Mouse (Mus musculus): ENCODE results near the gene Alcam. TPM values are rescaled to one million over a fixed set of nuclear protein-coding genes. Genes with fewer than 3 reads are reported as not detected.

The Alcam gene
- total RNA-seq, 2 experiments from 2014 or later, result 0.31 to 0.59 TPM

DNA sequence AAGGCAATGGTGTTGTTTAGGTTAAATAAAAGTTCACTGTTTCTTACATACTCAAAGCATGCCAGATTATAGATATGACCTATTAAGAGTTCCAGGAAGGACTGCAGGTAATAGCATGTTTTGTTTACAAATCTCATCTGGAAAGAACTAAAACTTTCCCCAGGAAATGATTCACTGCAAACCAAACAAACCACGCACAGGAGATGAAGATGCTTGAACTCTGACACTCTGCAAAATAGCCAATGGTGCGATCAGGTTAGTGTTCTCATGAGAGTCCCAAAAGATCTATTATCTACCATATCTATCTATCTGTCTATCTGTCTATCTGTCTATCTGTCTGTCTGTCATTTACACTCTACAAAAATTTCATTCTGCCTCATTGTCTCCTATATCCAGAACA is 124.5 kb downstream of the Alcam start:
- intact Hi-C loops (cut with DNase I), result no loop called here
- Histone ChIP-seq H3K27ac (no peak overlapping the region), H3K4me3 (no peak overlapping the region)
- TF ChIP-seq CTCF (IDR thresholded peaks at IDR 0.05), result no peak
- DNase-seq, result no peak

GRCm38 (mm10) chr16:52319229-52319628 is 134.6 kb downstream of the Alcam start:
- no peak overlapping the region for H3K27ac ChIP-seq
- intact Hi-C loops (cut with DNase I), result no loop called here
- TF ChIP-seq CTCF (IDR thresholded peaks at IDR 0.05), result no peak
- H3K4me3 ChIP-seq, result no peak overlapping the region
- DNase-seq, result no peak

DNA sequence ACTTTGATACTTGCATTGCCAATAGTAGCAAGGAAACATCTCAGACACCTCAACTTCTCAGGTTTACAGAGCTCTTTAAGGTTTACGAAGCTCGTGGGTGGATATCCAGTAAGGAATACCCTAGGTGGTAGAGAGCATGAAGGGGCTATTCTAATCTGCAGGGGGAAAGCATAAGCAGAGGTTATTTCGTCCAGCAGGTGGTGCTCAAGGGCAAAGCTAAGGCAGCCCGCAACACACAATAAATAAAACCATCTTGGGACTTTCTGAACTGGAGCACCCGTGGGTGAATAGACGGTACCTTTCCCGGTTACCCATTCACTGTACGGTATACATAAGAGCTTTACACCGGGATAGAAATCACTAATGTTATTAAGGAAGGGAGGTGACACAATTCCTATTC is 142.8 kb downstream of the Alcam start:
- TF ChIP-seq CTCF (IDR thresholded peaks at IDR 0.05), result peak; percentile 81
- peak; percentile 41 for DNase-seq
- intact Hi-C loops (cut with DNase I), result loop anchor here (5.0 kb wide), 1 partner anchor 956 kb away; no protein-coding TSS in a partner anchor
- no peak overlapping the region for H3K4me3 ChIP-seq
- H3K27ac ChIP-seq, result no peak overlapping the region

DNA sequence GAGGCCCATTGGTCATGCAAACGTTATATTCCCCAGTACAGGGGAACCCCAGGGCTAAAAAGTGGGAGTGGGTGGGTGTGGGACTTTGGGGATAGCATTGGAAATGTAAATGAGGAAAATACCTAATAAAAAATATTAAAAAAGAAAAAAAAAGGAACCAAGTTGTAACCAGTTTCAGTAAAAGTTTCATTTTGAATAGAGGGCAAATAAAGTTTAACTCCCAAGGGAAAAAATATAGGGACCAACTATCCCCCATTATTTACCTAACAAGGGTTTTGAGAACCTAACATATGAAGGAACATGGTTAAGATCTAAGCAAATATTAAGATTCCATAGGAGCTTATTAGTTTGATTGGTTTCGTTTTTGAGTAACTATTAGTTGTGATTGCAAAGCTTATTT is 146.9 kb downstream of the Alcam start:
- intact Hi-C loops (cut with DNase I), result no loop called here
- DNase-seq, result no peak
- H3K27ac ChIP-seq, result no peak overlapping the region
- no peak for TF ChIP-seq CTCF (IDR thresholded peaks at IDR 0.05)
- H3K4me3 ChIP-seq, result no peak overlapping the region

- no peak for TF ChIP-seq CTCF (IDR thresholded peaks at IDR 0.05)
- DNase-seq, result no peak
- no peak overlapping the region for H3K27ac ChIP-seq
- H3K4me3 ChIP-seq, result no peak overlapping the region
- intact Hi-C loops (cut with DNase I), result no loop called here
These were observed 150.4 kb downstream of the Alcam start for GRCm38 (mm10) chr16:52303532-52303902.

- Histone ChIP-seq H3K27ac (no peak overlapping the region), H3K4me3 (no peak overlapping the region)
- no peak for DNase-seq
- intact Hi-C loops (cut with DNase I), result no loop called here
- no peak for TF ChIP-seq CTCF (IDR thresholded peaks at IDR 0.05)
These were observed 150.9 kb downstream of the Alcam start for GRCm38 (mm10) chr16:52302790-52303531.

DNA sequence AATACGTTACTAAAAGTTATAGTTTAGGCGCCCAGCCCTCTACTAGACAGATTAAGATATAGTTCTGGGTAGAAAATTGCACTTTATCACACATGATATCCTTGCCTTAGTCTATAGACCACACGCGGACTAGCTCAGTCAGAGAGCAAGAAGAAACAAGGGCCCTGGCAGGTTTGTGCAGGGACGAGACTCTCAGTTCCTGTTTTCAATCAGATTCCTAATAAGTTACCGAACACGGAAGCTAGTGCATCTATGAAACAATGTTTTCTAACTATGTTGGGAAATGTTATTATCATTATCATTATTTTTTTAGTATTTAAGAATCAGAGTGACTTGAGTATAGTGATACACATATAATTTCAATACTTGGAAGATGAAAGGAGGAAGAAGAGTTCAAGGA is 152.1 kb downstream of the Alcam start:
- Histone ChIP-seq H3K27ac (no peak overlapping the region), H3K4me3 (no peak overlapping the region)
- no peak for TF ChIP-seq CTCF (IDR thresholded peaks at IDR 0.05)
- DNase-seq, result no peak
- intact Hi-C loops (cut with DNase I), result no loop called here

- no peak overlapping the region for H3K27ac ChIP-seq
- no peak overlapping the region for H3K4me3 ChIP-seq
- intact Hi-C loops (cut with DNase I), result no loop called here
- DNase-seq, result no peak
- no peak for TF ChIP-seq CTCF (IDR thresholded peaks at IDR 0.05)
These were observed 157.5 kb downstream of the Alcam start for GRCm38 (mm10) chr16:52296376-52296775.

- intact Hi-C loops (cut with DNase I), result no loop called here
- DNase-seq, result no peak
These were observed 158.3 kb downstream of the Alcam start for GRCm38 (mm10) chr16:52295535-52295934.

DNA sequence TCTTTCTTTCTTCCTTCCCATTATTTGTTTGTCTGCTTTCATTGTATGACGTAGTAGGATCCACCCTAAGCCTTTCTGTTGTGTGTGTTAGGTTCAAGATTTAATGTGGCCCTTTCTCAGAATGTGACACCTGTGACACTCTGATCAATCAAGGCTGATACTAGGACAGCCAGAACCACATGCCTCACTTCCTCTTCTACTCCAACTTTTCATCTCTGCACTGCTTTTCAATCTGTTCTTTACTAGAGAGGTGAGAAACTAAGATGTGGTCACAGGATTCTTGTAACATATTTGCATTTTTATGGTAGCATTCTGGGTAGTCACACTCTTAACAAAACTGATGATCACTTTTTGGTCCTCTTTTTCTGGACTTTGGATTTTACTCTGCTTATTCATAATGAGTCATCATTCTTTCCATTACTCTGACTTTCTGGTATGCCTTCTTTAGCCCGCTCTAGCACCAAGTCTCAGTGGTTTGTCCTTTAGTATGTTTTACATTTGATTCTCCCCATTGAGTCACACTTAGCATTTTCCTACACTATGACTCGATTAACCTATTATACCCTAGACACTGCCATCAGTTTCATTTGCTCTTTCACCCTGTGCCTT is 161.3 kb downstream of the Alcam start:
- Histone ChIP-seq H3K4me3 (no peak overlapping the region), H3K27ac (no peak overlapping the region)
- no peak for TF ChIP-seq CTCF (IDR thresholded peaks at IDR 0.05)
- intact Hi-C loops (cut with DNase I), result no loop called here
- DNase-seq, result no peak

More at GRCm38 (mm10) chr16:52295535-52295934, 158.3 kb downstream of the Alcam start:
- TF ChIP-seq CTCF (IDR thresholded peaks at IDR 0.05), result no peak
- H3K4me3 ChIP-seq, result no peak overlapping the region
- H3K27ac ChIP-seq, result no peak overlapping the region

DNA sequence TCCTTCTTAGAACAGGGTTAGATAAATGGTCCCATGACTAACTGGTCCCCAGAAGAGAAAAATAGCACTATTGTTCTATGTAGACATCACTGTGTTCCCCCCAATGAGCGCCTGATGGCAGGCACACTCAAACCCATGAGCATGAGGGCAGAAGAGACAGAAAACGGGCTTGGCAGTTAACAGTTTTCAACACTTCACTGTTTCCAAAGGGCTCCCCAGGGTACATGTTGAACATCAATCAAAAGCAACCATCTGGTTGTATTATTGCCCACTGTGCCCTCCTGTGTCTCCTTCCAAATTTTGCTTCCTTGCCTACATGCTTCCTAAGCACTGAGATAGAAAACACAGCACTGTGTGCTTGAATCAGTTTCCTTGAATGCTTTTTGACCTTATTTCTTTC is 173.7 kb downstream of the Alcam start:
- intact Hi-C loops (cut with DNase I), result no loop called here
- no peak overlapping the region for H3K27ac ChIP-seq
- no peak for DNase-seq
- no peak for TF ChIP-seq CTCF (IDR thresholded peaks at IDR 0.05)
- H3K4me3 ChIP-seq, result no peak overlapping the region

DNA sequence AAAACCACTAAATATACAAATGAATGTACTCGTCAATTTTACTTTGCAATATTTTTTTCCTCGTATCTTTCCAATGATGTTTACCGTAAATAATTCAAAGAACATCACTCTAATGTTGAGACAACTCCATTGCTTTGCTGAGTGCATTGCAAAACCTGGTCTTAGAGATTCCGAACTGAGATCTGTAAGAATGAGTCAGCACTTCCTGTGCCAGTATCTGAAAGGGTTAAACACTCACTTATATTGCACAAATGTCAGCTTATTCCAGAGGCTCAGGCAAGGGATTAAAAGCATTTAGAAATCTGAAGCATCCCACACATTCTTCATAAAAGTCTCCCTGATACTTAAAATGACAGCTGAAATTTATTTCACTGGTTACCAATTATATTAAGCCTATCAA is 188.8 kb downstream of the Alcam start:
- DNase-seq, result no peak
- intact Hi-C loops (cut with DNase I), result no loop called here
- Histone ChIP-seq H3K4me3 (no peak overlapping the region), H3K27ac (no peak overlapping the region)
- no peak for TF ChIP-seq CTCF (IDR thresholded peaks at IDR 0.05)

DNA sequence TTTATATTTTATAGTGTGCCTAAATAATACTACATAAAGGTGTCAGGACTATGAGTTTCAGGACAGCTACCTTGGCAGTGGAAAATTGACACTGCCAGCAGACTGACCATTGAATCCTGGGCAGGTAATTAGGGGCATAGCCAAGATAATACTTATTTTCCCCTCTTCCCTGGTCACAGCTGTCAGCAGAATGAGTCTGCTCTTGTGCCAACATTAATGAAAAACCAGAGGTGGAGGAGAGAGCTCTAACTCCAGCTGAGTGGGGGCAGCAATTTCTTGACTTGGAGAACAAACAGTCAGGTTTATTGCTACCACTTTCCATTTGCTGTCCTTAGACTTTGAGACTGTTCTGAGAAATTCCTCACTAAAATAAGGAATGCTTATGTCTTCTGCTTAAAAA is 190.1 kb downstream of the Alcam start:
- intact Hi-C loops (cut with DNase I), result no loop called here

GRCm38 (mm10) chr16:52262582-52262981 is 191.3 kb downstream of the Alcam start:
- no peak for DNase-seq
- intact Hi-C loops (cut with DNase I), result no loop called here
- no peak for TF ChIP-seq CTCF (IDR thresholded peaks at IDR 0.05)
- Histone ChIP-seq H3K27ac (no peak overlapping the region), H3K4me3 (no peak overlapping the region)

More for the DNA sequence above, 190.1 kb downstream of the Alcam start:
- TF ChIP-seq CTCF (IDR thresholded peaks at IDR 0.05), result no peak
- no peak for DNase-seq
- Histone ChIP-seq H3K27ac (no peak overlapping the region), H3K4me3 (no peak overlapping the region)
